Mouse (Mus musculus) testis, adult 2 months (tissue): ENCODE data around the gene Phldb2.

ENCODE experiments used
- CTCF ChIP-seq: fragments of 200-500 bp; IDR thresholded peaks from 2 replicates; pipeline ENCODE4 v1.5.1; 2012; ENCODE audit warnings: low read depth, mild to moderate bottlenecking, inconsistent platforms, low read length, moderate library complexity; ENCODE audit not compliant: control insufficient read depth, insufficient read depth, insufficient replicate concordance
- POLR2A ChIP-seq: fragments of 200-500 bp; IDR thresholded peaks from 2 replicates; pipeline ENCODE4 v1.6.1; 2012; ENCODE audit warnings: low read depth, mild to moderate bottlenecking, inconsistent platforms, low read length, moderate library complexity; ENCODE audit not compliant: control insufficient read depth

- TF ChIP-seq CTCF (no peak), POLR2A (no peak)
Observed at GRCm38 (mm10) chr16:45843351-45843891, 110.0 kb downstream of the Phldb2 start.
